ENCODE assay signal across 9 mouse cellular contexts in the genomic region with DNA sequence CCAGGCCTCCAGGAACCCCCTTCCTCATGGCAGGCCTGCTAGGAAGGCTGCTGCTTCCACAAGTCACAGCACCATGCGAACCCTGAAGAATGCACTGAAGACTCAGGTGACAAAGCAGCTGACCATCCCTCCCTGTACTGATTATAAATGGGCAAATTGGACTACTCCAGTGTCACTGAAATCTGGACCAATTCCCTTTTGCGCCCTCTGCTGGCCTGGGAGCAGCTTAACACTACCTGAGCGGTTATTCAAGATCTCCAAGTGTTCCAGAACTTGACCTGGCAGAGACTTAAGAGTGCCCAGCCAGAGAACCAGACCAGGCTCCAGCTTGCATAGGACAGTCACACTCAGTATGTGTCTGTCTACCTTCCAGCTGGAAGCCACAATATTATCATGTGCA. TPM values are rescaled to one million over a fixed set of nuclear protein-coding genes. Genes with fewer than 3 reads are reported as not detected.
DNase-seq lines count a peak whose midpoint lies in the region; ATAC-seq lines count a peak whose summit lies in the region.
"Had no signal": no experiment of that assay in that cellular context is flagged by ENCODE, and none has a peak within 500 bp of the region (broad histone marks: within the 10 kb centered on the region; RNA-seq: fewer than 3 reads in every experiment).

No protein-coding gene starts in this region.

- H3K27ac ChIP-seq in hindbrain, embryonic 14.5 days, result no peak overlapping the region
- H3K27ac ChIP-seq in hindbrain, embryonic 13.5 days, result no peak overlapping the region
- no peak overlapping the region for H3K27ac ChIP-seq in neural tube, embryonic 11.5 days (ENCODE audit: low read depth, low read length)
- H3K27ac ChIP-seq: midbrain, embryonic 12.5 days had no signal

- H3K36me3 ChIP-seq in hindbrain, embryonic 14.5 days (replicated peaks; ENCODE audit: control insufficient read depth, insufficient read depth), result peaks cover 59% of the 10 kb centered on the region
- peaks cover 67% of the 10 kb centered on the region for H3K36me3 ChIP-seq in hindbrain, embryonic 13.5 days
- peaks cover 26% of the 10 kb centered on the region for H3K36me3 ChIP-seq in neural tube, embryonic 11.5 days (ENCODE audit: control insufficient read depth, insufficient read depth, low read length)

- no peak overlapping the region for H3K9ac ChIP-seq in hindbrain, embryonic 14.5 days
- H3K9ac ChIP-seq in hindbrain, embryonic 13.5 days, result no peak overlapping the region
- no peak overlapping the region for H3K9ac ChIP-seq in neural tube, embryonic 11.5 days (ENCODE audit: low read length)
- H3K9ac ChIP-seq: midbrain, embryonic 12.5 days had no signal

- no peak for ATAC-seq in hindbrain, embryonic 14.5 days (ENCODE audit: low FRiP score)
- no peak for ATAC-seq in hindbrain, embryonic 13.5 days (ENCODE audit: low FRiP score)
- no peak for ATAC-seq in neural tube, embryonic 11.5 days (ENCODE audit: insufficient read depth, low FRiP score, low TSS enrichment)

- intact Hi-C loops in heart, postnatal 25 days (cut with DNase I), result loop anchor here (2.0 kb wide), 1 partner anchor 14 kb away; a partner anchor contains a TSS
- intact Hi-C loops in left cerebral cortex, postnatal 36 days (cut with DNase I), result loop anchor here (2.0 to 5.0 kb wide), 2 partner anchors 52 to 72 kb away; no protein-coding TSS in a partner anchor

- H3K9me3 ChIP-seq in hindbrain, embryonic 14.5 days (ENCODE audit: control insufficient read depth, low read length), result no peaks in the 10 kb centered on the region
- H3K9me3 ChIP-seq in hindbrain, embryonic 13.5 days, result no peaks in the 10 kb centered on the region
- no peaks in the 10 kb centered on the region for H3K9me3 ChIP-seq in neural tube, embryonic 11.5 days (ENCODE audit: control insufficient read depth, low read length)
- H3K9me3 ChIP-seq: midbrain, embryonic 12.5 days had no signal

- peak; percentile 79 for DNase-seq in hindbrain, embryonic 14.5 days (ENCODE audit: low spot score)
- peak; percentile 91 for DNase-seq in adrenal gland, postnatal 14 days
- peak; percentile 54 for DNase-seq in embryo, embryonic 11.5 days (ENCODE audit: low read depth, low spot score)
- DNase-seq in heart, postnatal 25 days (ENCODE audit: low spot score), result peak; percentile 20
- peak; percentile 45 to 47 for DNase-seq in left cerebral cortex, postnatal 36 days (ENCODE audit: low spot score in 2 of 2)
- peak; percentile 75 for DNase-seq in neural tube, embryonic 11.5 days (ENCODE audit: low spot score)
- DNase-seq in thymus, adult 18-20 months, result peak; percentile 18 to 31

- no peak overlapping the region for H3K4me3 ChIP-seq in hindbrain, embryonic 14.5 days (replicated peaks; ENCODE audit: low read length)
- no peak overlapping the region for H3K4me3 ChIP-seq in hindbrain, embryonic 13.5 days
- H3K4me3 ChIP-seq in neural tube, embryonic 11.5 days (ENCODE audit: low read depth, low read length), result no peak overlapping the region
- H3K4me3 ChIP-seq: midbrain, embryonic 12.5 days had no signal

- no peaks in the 10 kb centered on the region for H3K4me1 ChIP-seq in hindbrain, embryonic 14.5 days (replicated peaks; ENCODE audit: control insufficient read depth, insufficient read depth, low read length)
- no peaks in the 10 kb centered on the region for H3K4me1 ChIP-seq in hindbrain, embryonic 13.5 days (replicated peaks)
- H3K4me1 ChIP-seq in neural tube, embryonic 11.5 days (ENCODE audit: control insufficient read depth, insufficient read depth, low read length), result no peaks in the 10 kb centered on the region
- H3K4me1 ChIP-seq: midbrain, embryonic 12.5 days had no signal

- WGBS in hindbrain, embryonic 14.5 days, result 30% methylated on average over 3 of the region's 3 CpGs
- 30% methylated on average over 3 of the region's 3 CpGs for WGBS in hindbrain, embryonic 13.5 days
- 35% methylated on average over 3 of the region's 3 CpGs for WGBS in neural tube, embryonic 11.5 days

- H3K27me3 ChIP-seq in hindbrain, embryonic 14.5 days (ENCODE audit: control insufficient read depth, insufficient read depth, low read length), result no peaks in the 10 kb centered on the region
- H3K27me3 ChIP-seq in hindbrain, embryonic 13.5 days, result no peaks in the 10 kb centered on the region
- H3K27me3 ChIP-seq in neural tube, embryonic 11.5 days (ENCODE audit: control insufficient read depth, insufficient read depth, low read length), result no peaks in the 10 kb centered on the region
- H3K27me3 ChIP-seq: midbrain, embryonic 12.5 days had no signal

- H3K4me2 ChIP-seq in hindbrain, embryonic 14.5 days (replicated peaks), result no peak overlapping the region
- no peak overlapping the region for H3K4me2 ChIP-seq in hindbrain, embryonic 13.5 days
- no peak overlapping the region for H3K4me2 ChIP-seq in neural tube, embryonic 11.5 days (ENCODE audit: low read depth)
- H3K4me2 ChIP-seq: midbrain, embryonic 12.5 days had no signal

RNA-seq across cellular contexts. Expression of a gene that starts 14.8 kb away (rescaled TPM):
- 70.7 and 72.9 TPM in 2 replicates for polyA plus RNA-seq in hindbrain, embryonic 14.5 days (2014; fragmentation: Nextera tagmentation; extraction: Ambion mirVana)
- 80.2 and 84.8 TPM in 2 replicates for polyA plus RNA-seq in hindbrain, embryonic 13.5 days (2015; fragmentation: Nextera tagmentation; extraction: Ambion mirVana)
- total RNA-seq in adrenal gland, postnatal 14 days (2021), result 63.1 and 64.8 TPM in 2 replicates
- 100 to 1,000 TPM; 135 to 152 TPM for total RNA-seq in heart, postnatal 25 days (2021)
- total RNA-seq in left cerebral cortex, postnatal 36 days (2021), result 100 to 1,000 TPM; 117 to 144 TPM
- 45.1 and 52.2 TPM in 2 replicates for polyA plus RNA-seq in neural tube, embryonic 11.5 days (2014; fragmentation: Nextera tagmentation; extraction: Ambion mirVana)

RNA-seq across cellular contexts. Expression of a gene that starts 21.7 kb away (rescaled TPM):
- polyA plus RNA-seq in hindbrain, embryonic 14.5 days (2014; fragmentation: Nextera tagmentation; extraction: Ambion mirVana), result 55.5 and 61.0 TPM in 2 replicates
- polyA plus RNA-seq in hindbrain, embryonic 13.5 days (2015; fragmentation: Nextera tagmentation; extraction: Ambion mirVana), result 68.7 and 70.7 TPM in 2 replicates
- 46.9 and 58.0 TPM in 2 replicates for total RNA-seq in adrenal gland, postnatal 14 days (2021)
- 10 to 100 TPM; 23.2 to 25.1 TPM for total RNA-seq in heart, postnatal 25 days (2021)
- total RNA-seq in left cerebral cortex, postnatal 36 days (2021), result 10 to 100 TPM; 39.5 to 49.0 TPM
- 71.3 and 80.5 TPM in 2 replicates for polyA plus RNA-seq in neural tube, embryonic 11.5 days (2014; fragmentation: Nextera tagmentation; extraction: Ambion mirVana)

RNA-seq across cellular contexts. Expression of a gene that starts 50.0 kb away (rescaled TPM):
- polyA plus RNA-seq in hindbrain, embryonic 14.5 days (2014; fragmentation: Nextera tagmentation; extraction: Ambion mirVana), result 118 and 121 TPM in 2 replicates
- 169 and 177 TPM in 2 replicates for polyA plus RNA-seq in hindbrain, embryonic 13.5 days (2015; fragmentation: Nextera tagmentation; extraction: Ambion mirVana)
- 85.8 and 91.7 TPM in 2 replicates for total RNA-seq in adrenal gland, postnatal 14 days (2021)
- total RNA-seq in heart, postnatal 25 days (2021), result 10 to 100 TPM; 45.9 to 47.3 TPM
- total RNA-seq in left cerebral cortex, postnatal 36 days (2021), result 10 to 100 TPM; 69.7 to 86.1 TPM
- 154 and 166 TPM in 2 replicates for polyA plus RNA-seq in neural tube, embryonic 11.5 days (2014; fragmentation: Nextera tagmentation; extraction: Ambion mirVana)

RNA-seq across cellular contexts. Expression of a gene that starts 50.3 kb away (rescaled TPM):
- polyA plus RNA-seq in hindbrain, embryonic 14.5 days (2014; fragmentation: Nextera tagmentation; extraction: Ambion mirVana), result 5.0 and 5.8 TPM in 2 replicates
- polyA plus RNA-seq in hindbrain, embryonic 13.5 days (2015; fragmentation: Nextera tagmentation; extraction: Ambion mirVana), result 7.2 and 7.4 TPM in 2 replicates
- 8.5 and 10.7 TPM in 2 replicates for total RNA-seq in adrenal gland, postnatal 14 days (2021)
- total RNA-seq in heart, postnatal 25 days (2021), result under 1 TPM; 0.56 to 0.86 TPM
- 1 to 10 TPM in 1 of 2 experiments, under 1 TPM in 1; 0.84 to 1.2 TPM for total RNA-seq in left cerebral cortex, postnatal 36 days (2021)
- 30.8 and 36.2 TPM in 2 replicates for polyA plus RNA-seq in neural tube, embryonic 11.5 days (2014; fragmentation: Nextera tagmentation; extraction: Ambion mirVana)

Comparison
In these comparisons a context has a peak if more than half of its experiments do, and no peak if none do; other contexts are left out.
1. DNase-seq: peak in every context shown above with its lines; median percentile 91 in adrenal gland, postnatal 14 days; 79 in hindbrain, embryonic 14.5 days; 75 in neural tube, embryonic 11.5 days; 54 in embryo, embryonic 11.5 days; 46 in left cerebral cortex, postnatal 36 days; 24 in thymus, adult 18-20 months; 20 in heart, postnatal 25 days.